ENCODE assay signal across 19 mouse cellular contexts in the genomic region with DNA sequence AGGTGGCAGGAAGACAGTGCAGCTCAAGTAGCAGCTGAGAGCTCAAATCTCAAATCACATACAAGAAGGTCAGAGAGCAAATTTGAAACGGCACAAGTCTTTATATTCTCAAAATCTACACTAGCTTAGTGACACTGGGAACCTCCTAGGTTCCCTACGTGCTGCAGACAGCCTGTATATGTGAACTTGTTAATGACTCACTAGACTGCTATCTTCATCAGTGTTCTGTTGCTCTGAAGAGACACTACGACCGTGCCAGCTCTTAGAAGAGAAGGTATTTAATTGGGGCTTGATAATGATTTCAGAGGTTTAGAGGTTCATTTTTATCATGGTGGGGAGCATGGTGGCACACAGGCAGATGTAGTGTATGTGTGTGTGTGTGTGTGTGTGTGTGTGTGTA.
"Had no signal": no experiment of that assay in that cellular context is flagged by ENCODE, and none has a peak within 500 bp of the region (broad histone marks: within the 10 kb centered on the region; RNA-seq: fewer than 3 reads in every experiment).

No protein-coding gene starts in this region.

- H3K27ac ChIP-seq: kidney, postnatal 0 days; limb, embryonic 12.5 days; liver, embryonic 13.5 days; lung, embryonic 15.5 days; macrophage; neural tube, embryonic 12.5 days; stomach, embryonic 15.5 days had no signal

- H3K9ac ChIP-seq: limb, embryonic 12.5 days; liver, embryonic 13.5 days; liver, postnatal 0 days; lung, embryonic 15.5 days; neural tube, embryonic 12.5 days; stomach, embryonic 15.5 days had no signal

- H3K4me3 ChIP-seq: limb, embryonic 12.5 days; liver, embryonic 13.5 days; lung, embryonic 15.5 days; megakaryocyte, embryonic 14.5 days; myocyte; neural tube, embryonic 12.5 days; stomach, embryonic 15.5 days had no signal

- H3K27me3 ChIP-seq: limb, embryonic 12.5 days; liver, embryonic 13.5 days; lung, embryonic 15.5 days; megakaryocyte, embryonic 14.5 days; neural tube, embryonic 12.5 days; stomach, embryonic 15.5 days had no signal

- ATAC-seq: liver, postnatal 0 days had no signal

- H3K4me1 ChIP-seq: limb, embryonic 12.5 days; liver, embryonic 13.5 days; lung, embryonic 15.5 days; megakaryocyte, embryonic 14.5 days; neural tube, embryonic 12.5 days; stomach, embryonic 15.5 days had no signal

- H3K36me3 ChIP-seq: limb, embryonic 12.5 days; liver, embryonic 13.5 days; lung, embryonic 15.5 days; neural tube, embryonic 12.5 days; stomach, embryonic 15.5 days had no signal

- H3K4me2 ChIP-seq: limb, embryonic 12.5 days; liver, embryonic 13.5 days; lung, embryonic 15.5 days; neural tube, embryonic 12.5 days; stomach, embryonic 15.5 days had no signal

- DNase-seq: kidney, adult 11 months; kidney, adult 9 months; kidney, postnatal 36 days; layer of hippocampus, adult 9-11 months; liver; liver, embryonic 13.5 days; liver, postnatal 0 days; lung, postnatal 14 days; retina, postnatal 1 day; thymus, adult 2 months; thymus, postnatal 25 days had no signal

- H3K9me3 ChIP-seq: limb, embryonic 12.5 days; liver, embryonic 13.5 days; lung, embryonic 15.5 days; megakaryocyte, embryonic 14.5 days; neural tube, embryonic 12.5 days; stomach, embryonic 15.5 days had no signal
